Mouse (Mus musculus) liver, embryonic 16.5 days (tissue): ENCODE results near the gene Ppm1h. TPM values are rescaled to one million over a fixed set of nuclear protein-coding genes. Genes with fewer than 3 reads are reported as not detected.

Experiments used
- ATAC-seq: fragments of 200-750 bp; cut with Nextera tagmentation; 2 replicates; pipeline ENCODE4 v1.8.0; 2017; ENCODE audit warnings: low read depth, mild to moderate bottlenecking, moderate number of reproducible peaks, moderate library complexity
- H3K27ac ChIP-seq: fragments of 300-500 bp; sonication (generic); 2 replicates; pipeline ENCODE4 v1.5.1; 2014; ENCODE audit warnings: mild to moderate bottlenecking, low read length
- H3K27me3 ChIP-seq: fragments of 300-500 bp; sonication (generic); 2 replicates; pipeline ENCODE4 v1.6.1; 2014; ENCODE audit warnings: low read depth, low read length, mixed read lengths; ENCODE audit not compliant: control insufficient read depth, insufficient read depth
- H3K36me3 ChIP-seq: fragments of 300-500 bp; sonication (generic); 2 replicates; pipeline ENCODE4 v1.6.1; 2014; ENCODE audit warnings: mild to moderate bottlenecking; ENCODE audit not compliant: control insufficient read depth, insufficient read depth
- H3K4me1 ChIP-seq: fragments of 300-500 bp; sonication (generic); 2 replicates; pipeline ENCODE4 v1.6.1; 2014; ENCODE audit warnings: low read depth, low read length, mixed read lengths; ENCODE audit not compliant: control insufficient read depth
- H3K4me2 ChIP-seq: fragments of 300-500 bp; sonication (generic); 2 replicates; pipeline ENCODE4 v1.6.1; 2014; ENCODE audit warnings: low read depth, low read length, mixed read lengths
- H3K4me3 ChIP-seq: fragments of 300-500 bp; sonication (generic); 2 replicates; pipeline ENCODE4 v1.5.1; 2014; ENCODE audit warnings: low read depth, mild to moderate bottlenecking, low read length
- H3K9ac ChIP-seq: fragments of 300-500 bp; sonication (generic); 2 replicates; pipeline ENCODE4 v1.6.1; 2014; ENCODE audit warnings: low read depth, low read length
- H3K9me3 ChIP-seq: fragments of 300-500 bp; sonication (generic); replicated peaks from 2 replicates; pipeline ENCODE4 v1.6.1; 2016; ENCODE audit warnings: low read length; ENCODE audit not compliant: control insufficient read depth
- WGBS: fragments of 180-500 bp; shearing (Covaris S2); extraction: QIAGEN DNeasy Blood & Tissue Kit; methylation state at CpG from one replicate; pipeline ENCODE4 v1.1.7; 2014; ENCODE audit not compliant: insufficient replicate concordance; 5-methylcytosine and 5-hydroxymethylcytosine counted together
- polyA plus RNA-seq: library from polyadenylated mRNA; unstranded; fragments of >200 nt; fragmentation: Nextera tagmentation; extraction: Ambion mirVana; gene quantifications from 2 replicates; pipeline ENCODE4 v1.2.1, GENCODE M21; 2015

Gene Ppm1h
- polyA plus RNA-seq, 1 experiment from 2014 or later = 2.7 TPM

DNA sequence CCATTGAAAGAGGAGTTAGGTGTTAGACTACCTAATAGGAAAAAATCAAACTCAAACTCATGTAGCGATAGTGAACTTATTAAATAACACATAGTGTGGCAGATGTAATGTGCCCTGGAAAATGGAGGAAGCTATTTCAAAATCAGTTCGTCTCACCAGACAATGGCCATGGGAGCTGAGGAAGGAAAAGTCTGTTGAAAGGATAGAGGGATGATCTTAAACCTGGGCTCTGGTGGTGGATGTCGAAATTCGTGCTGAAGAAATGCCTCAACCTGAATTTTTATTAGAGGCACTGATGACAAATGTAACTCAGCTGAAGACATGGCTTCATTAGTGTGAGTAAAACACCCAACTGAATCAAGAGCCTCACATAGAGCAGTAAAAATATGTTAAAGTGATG lies 6.5 kb upstream of the Ppm1h start:
- ATAC-seq = no peak
- Histone ChIP-seq H3K4me3 (no peak overlapping the region), H3K27me3 (no peaks in the 10 kb centered on the region), H3K9me3 (no peaks in the 10 kb centered on the region), H3K27ac (no peak overlapping the region), H3K36me3 (no peaks in the 10 kb centered on the region), H3K4me1 (no peaks in the 10 kb centered on the region), H3K9ac (no peak overlapping the region), H3K4me2 (no peak overlapping the region)
- 58% methylated on average over 4 of the region's 4 CpGs for WGBS

DNA sequence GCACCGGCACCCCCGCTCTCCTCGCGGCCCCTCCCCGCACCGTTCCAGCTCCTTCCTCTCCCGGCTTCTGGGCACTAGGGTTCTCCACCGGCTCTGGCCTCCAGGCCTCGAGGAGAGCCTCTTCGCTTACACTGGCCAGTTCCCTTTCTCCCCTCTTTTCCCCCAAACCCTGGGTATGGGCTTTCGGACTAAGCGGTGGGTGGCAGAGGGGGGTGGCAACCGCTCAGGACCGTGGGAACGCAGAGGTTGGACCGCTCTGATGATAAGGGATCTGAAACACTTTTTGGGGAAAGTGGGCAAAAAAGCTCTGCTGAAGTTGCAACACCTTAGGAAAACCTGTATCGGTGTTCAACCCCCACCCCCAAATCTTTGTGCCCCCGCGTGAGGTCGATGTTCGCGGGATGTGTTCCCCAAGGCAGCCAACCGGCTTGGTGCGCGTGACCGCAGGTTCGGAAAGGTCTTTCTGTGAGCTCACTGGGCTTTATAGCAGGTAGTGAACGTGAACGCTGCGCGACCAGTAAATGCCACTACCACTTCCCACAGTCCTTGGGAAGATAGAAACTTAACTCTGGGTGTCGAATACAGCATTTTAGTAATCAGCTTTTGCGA lies 979 bp downstream of the Ppm1h start:
- peaks cover 29% of the 10 kb centered on the region for H3K27me3 ChIP-seq
- no peak; the same call in none of the 2 replicates for ATAC-seq
- H3K4me2 ChIP-seq = peak overlapping the region; percentile 71
- H3K4me1 ChIP-seq = no peaks in the 10 kb centered on the region; the same call in none of the 2 replicates
- peak overlapping the region; percentile 64 for H3K4me3 ChIP-seq
- H3K36me3 ChIP-seq = no peaks in the 10 kb centered on the region
- H3K9me3 ChIP-seq = no peaks in the 10 kb centered on the region
- under 1% methylated on average over 33 of the region's 33 CpGs for WGBS
- H3K27ac ChIP-seq = peak overlapping the region; percentile 18; the same call in 1 of the 2 replicates
- H3K9ac ChIP-seq = peak overlapping the region; percentile 71

DNA sequence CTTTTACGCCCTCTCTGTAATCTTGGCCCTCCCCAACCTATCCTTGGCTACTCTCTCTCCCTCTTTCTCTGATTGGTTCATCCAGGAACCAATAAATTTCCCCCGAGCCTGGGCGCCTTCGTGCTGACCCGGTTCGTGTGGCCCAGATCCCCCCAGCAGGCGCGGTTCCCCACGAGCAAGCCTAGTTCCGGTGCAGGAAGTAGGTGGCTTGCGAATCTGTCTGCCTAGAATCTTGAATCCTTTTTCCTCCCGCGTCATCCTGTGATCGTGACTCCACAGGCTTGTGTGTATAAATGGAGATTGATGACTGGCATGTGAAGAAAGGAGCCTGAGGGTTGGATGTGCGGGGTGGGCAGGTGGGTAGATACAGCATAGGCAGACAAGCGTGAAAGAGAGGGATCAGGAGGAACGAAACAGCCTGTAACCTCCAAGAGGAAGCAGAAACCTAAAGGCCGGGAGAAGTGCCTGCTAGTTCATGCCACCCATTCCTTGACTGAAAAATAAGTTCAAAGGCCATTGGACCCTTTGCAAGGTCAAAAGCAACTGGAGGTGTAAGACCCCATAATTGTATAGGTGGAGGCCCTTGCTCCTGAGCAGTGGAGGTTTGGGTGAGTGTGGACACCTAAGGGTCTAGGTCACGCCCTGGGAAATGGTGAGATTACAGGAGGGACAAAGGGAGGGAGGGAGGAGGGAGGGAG lies 2.0 kb downstream of the Ppm1h start:
- H3K27ac ChIP-seq = no peak overlapping the region
- no peak for ATAC-seq
- H3K27me3 ChIP-seq = peaks cover 29% of the 10 kb centered on the region
- no peaks in the 10 kb centered on the region for H3K36me3 ChIP-seq
- H3K9ac ChIP-seq = no peak overlapping the region
- 6% methylated on average over 18 of the region's 19 CpGs for WGBS
- no peaks in the 10 kb centered on the region for H3K9me3 ChIP-seq
- peak overlapping the region; percentile 71 for H3K4me2 ChIP-seq
- no peaks in the 10 kb centered on the region; the same call in none of the 2 replicates for H3K4me1 ChIP-seq
- H3K4me3 ChIP-seq = peak overlapping the region; percentile 64

DNA sequence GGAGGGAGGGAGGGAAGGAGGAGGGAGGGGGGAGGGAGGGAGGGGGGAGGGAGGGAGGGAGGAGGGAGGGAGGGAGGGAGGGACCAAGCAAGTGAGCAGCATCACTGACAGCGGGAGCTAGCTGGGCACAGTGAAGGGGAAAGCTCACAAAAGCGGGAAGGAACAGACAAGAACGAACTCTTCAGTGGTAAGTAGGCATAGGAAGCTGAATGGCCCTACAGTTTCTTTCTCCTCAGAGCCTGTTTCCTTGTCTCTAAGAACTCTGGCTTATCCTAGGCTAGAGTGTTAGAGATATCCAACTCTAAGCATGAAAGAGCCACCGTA lies 2.5 kb downstream of the Ppm1h start:
- H3K4me2 ChIP-seq = no peak overlapping the region
- H3K4me1 ChIP-seq = no peaks in the 10 kb centered on the region; the same call in none of the 2 replicates
- H3K36me3 ChIP-seq = no peaks in the 10 kb centered on the region
- H3K27me3 ChIP-seq = peaks cover 29% of the 10 kb centered on the region
- H3K9me3 ChIP-seq = no peaks in the 10 kb centered on the region
- ATAC-seq = no peak
- WGBS = 50% methylated on average over 4 of the region's 4 CpGs
- no peak overlapping the region for H3K27ac ChIP-seq
- H3K4me3 ChIP-seq = no peak overlapping the region
- H3K9ac ChIP-seq = no peak overlapping the region

DNA sequence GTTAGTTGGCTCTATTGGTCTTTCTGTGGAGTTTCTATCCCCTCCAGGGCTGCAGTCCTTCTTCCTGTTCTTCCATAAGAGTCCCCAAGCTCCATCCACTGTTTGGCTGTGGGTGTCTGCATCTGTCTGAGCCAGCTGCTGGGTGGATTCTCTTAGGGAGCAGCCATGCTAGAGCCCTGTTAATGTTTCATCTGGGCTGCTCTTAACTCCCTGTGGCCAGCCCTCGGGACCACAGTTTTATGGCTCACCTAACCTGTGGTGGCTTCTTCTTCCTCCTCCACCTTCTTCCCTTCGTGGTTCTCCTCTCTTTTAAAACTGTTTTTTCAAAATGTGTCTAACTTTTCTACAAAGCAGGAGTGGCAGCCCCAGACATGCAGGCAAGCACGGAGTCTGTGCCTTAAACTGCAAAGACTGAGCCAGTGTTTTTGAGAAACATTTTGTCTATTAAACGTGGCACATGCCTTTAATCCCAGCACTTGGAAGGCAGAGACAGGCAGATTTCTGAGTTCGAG lies 5.3 kb downstream of the Ppm1h start:
- H3K27me3 ChIP-seq = peaks cover 20% of the 10 kb centered on the region
- WGBS = 43% methylated on average over 5 of the region's 5 CpGs
- H3K27ac ChIP-seq = no peak overlapping the region
- H3K4me2 ChIP-seq = no peak overlapping the region
- no peak overlapping the region for H3K9ac ChIP-seq
- H3K4me1 ChIP-seq = no peaks in the 10 kb centered on the region; the same call in none of the 2 replicates
- H3K4me3 ChIP-seq = no peak overlapping the region
- no peaks in the 10 kb centered on the region for H3K36me3 ChIP-seq
- no peak for ATAC-seq
- no peaks in the 10 kb centered on the region for H3K9me3 ChIP-seq

DNA sequence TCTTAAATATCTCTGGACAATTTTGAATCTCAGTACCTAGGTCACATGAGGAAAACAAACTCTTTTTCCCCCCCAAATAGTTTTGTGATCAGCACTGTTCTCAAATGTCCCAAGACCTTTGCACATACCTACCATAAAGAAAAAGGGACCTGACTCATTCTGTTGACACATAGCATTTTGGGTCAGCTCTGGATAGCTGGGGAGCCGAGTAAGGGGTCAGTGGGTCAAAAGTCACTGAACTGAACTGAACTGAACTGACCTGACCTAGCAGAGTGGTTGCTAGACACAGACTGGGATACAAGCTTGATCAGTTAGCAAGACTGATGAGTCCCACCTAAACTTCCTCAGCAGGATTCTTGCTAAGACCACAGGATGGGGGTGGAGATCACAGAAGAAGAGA lies 6.7 kb downstream of the Ppm1h start:
- no peak overlapping the region for H3K9ac ChIP-seq
- peaks cover 5% of the 10 kb centered on the region for H3K27me3 ChIP-seq
- WGBS = 32% methylated on average over 1 of the region's 1 CpGs
- ATAC-seq = peak; percentile 74
- no peak overlapping the region for H3K4me3 ChIP-seq
- no peaks in the 10 kb centered on the region for H3K9me3 ChIP-seq
- H3K4me1 ChIP-seq = no peaks in the 10 kb centered on the region; the same call in none of the 2 replicates
- no peak overlapping the region for H3K4me2 ChIP-seq
- no peaks in the 10 kb centered on the region for H3K36me3 ChIP-seq
- H3K27ac ChIP-seq = no peak overlapping the region

DNA sequence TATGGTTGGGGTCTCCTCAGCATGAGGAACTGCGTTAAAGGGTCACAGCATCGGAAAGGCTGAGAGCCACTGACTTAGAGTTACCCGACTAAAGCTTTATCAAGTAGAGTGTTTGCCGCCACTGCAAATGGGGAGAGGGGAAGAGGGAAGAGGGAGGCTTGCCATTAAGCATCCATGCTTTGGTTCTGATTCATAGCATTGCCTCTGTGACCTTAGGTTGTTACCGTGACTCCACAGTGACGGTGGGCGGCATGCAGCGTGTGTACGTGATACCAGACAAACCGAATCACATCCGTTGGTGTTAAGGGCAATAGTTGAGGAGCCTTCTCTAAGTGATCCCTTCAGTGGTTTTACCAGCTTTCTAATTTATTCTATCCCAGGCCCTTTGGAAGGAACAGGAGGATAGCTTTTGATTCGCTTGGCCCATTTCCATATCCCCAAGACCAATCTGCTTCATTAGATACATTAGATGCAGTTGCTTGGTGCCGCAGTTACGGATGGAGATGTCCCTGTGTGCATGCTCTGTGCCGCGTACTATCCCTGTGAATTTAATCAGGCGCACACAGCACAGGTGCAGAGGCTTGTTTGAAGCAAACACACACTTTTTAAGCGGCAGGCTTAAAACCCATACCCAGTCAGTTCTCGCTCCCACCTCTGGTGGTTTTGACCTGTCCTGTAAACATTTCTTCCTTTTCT lies 7.4 kb downstream of the Ppm1h start:
- no peaks in the 10 kb centered on the region for H3K9me3 ChIP-seq
- no peaks in the 10 kb centered on the region; the same call in none of the 2 replicates for H3K4me1 ChIP-seq
- no peaks in the 10 kb centered on the region for H3K36me3 ChIP-seq
- no peak overlapping the region for H3K4me2 ChIP-seq
- 75% methylated on average over 19 of the region's 19 CpGs for WGBS
- H3K9ac ChIP-seq = no peak overlapping the region
- H3K27ac ChIP-seq = no peak overlapping the region
- no peak overlapping the region for H3K4me3 ChIP-seq
- H3K27me3 ChIP-seq = no peaks in the 10 kb centered on the region
- ATAC-seq = no peak

DNA sequence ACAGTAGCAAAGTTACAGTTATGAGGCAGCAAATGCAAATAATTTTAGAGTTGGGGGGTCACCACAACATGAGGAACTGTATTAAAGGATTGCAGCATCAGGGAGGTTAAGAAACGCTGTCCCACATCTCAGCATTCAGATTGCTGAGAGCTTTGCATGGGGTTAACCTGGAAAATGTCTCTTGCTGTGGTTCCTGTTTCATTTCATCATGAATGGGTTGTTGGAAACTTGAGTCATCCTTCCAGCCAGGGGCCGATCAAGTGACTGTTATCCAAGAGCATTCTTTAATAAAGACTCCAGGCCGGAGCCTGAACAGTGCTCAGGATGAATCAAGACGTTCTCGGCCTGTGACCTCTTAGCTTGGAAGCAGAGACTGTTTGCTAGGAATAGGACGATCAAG lies 12.1 kb downstream of the Ppm1h start:
- Histone ChIP-seq H3K9ac (no peak overlapping the region), H3K36me3 (no peaks in the 10 kb centered on the region), H3K27me3 (no peaks in the 10 kb centered on the region), H3K4me2 (no peak overlapping the region), H3K9me3 (no peaks in the 10 kb centered on the region), H3K27ac (no peak overlapping the region), H3K4me3 (no peak overlapping the region), H3K4me1 (no peaks in the 10 kb centered on the region)
- 56% methylated on average over 6 of the region's 6 CpGs for WGBS
- ATAC-seq = no peak
